Mouse (Mus musculus): ENCODE measurements around the gene Slc25a44. TPM values are rescaled to one million over a fixed set of nuclear protein-coding genes. Genes with fewer than 3 reads are reported as not detected.
"Not testable (repeated sequence)": the region's sequence is repeated elsewhere in the genome, so short reads cannot be mapped to it uniquely, and the experiment has no call there.

The Slc25a44 gene
- polyA plus RNA-seq, 1 experiment, result 71.0 TPM

GRCm38 (mm10) chr3:88375750-88376626 is 49.0 kb downstream of the Slc25a44 start:
- not testable (repeated sequence) for H3K4me1 ChIP-seq (ENCODE audit: control insufficient read depth, insufficient read depth, insufficient read length, low read length); H3K4me3 ChIP-seq (ENCODE audit: insufficient read depth, low read depth, low read length)

GRCm38 (mm10) chr3:88372643-88373042 is 52.3 kb downstream of the Slc25a44 start, which contains the start of gene Bglap3:
Bglap3 (minus strand) TSS chr3:88372743.
- not testable (repeated sequence) for H3K4me3 ChIP-seq (ENCODE audit: insufficient read depth, low read depth, low read length); H3K27ac ChIP-seq (replicated peaks; ENCODE audit: low read depth, low read length); H3K4me1 ChIP-seq (ENCODE audit: control insufficient read depth, insufficient read depth, insufficient read length, low read length)

More at GRCm38 (mm10) chr3:88375750-88376626, 49.0 kb downstream of the Slc25a44 start:
- H3K27ac ChIP-seq (replicated peaks; ENCODE audit: low read depth, low read length), result not testable (repeated sequence)

- H3K4me3 ChIP-seq (ENCODE audit: insufficient read depth, low read depth, low read length); H3K4me1 ChIP-seq (ENCODE audit: control insufficient read depth, insufficient read depth, insufficient read length, low read length); H3K27ac ChIP-seq (replicated peaks; ENCODE audit: low read depth, low read length): not testable (repeated sequence)
These were observed 56.4 kb downstream of the Slc25a44 start for GRCm38 (mm10) chr3:88368511-88368910.

- not testable (repeated sequence) for H3K4me3 ChIP-seq (ENCODE audit: insufficient read depth, low read depth, low read length); H3K4me1 ChIP-seq (ENCODE audit: control insufficient read depth, insufficient read depth, insufficient read length, low read length); H3K27ac ChIP-seq (replicated peaks; ENCODE audit: low read depth, low read length)
These were observed 57.4 kb downstream of the Slc25a44 start for GRCm38 (mm10) chr3:88367517-88367916.

GRCm38 (mm10) chr3:88366830-88367428 is 58.0 kb downstream of the Slc25a44 start:
- not testable (repeated sequence) for H3K4me1 ChIP-seq (ENCODE audit: control insufficient read depth, insufficient read depth, insufficient read length, low read length); H3K27ac ChIP-seq (replicated peaks; ENCODE audit: low read depth, low read length); H3K4me3 ChIP-seq (ENCODE audit: insufficient read depth, low read depth, low read length)

GRCm38 (mm10) chr3:88365705-88366361 is 59.1 kb downstream of the Slc25a44 start:
- H3K4me3 ChIP-seq (ENCODE audit: insufficient read depth, low read depth, low read length), result no peak overlapping the region
- no peak overlapping the region for H3K27ac ChIP-seq (replicated peaks; ENCODE audit: low read depth, low read length)
- peaks cover 2% of the 10 kb centered on the region; the same call in 1 of the 2 replicates for H3K4me1 ChIP-seq (ENCODE audit: control insufficient read depth, insufficient read depth, insufficient read length, low read length)

GRCm38 (mm10) chr3:88364337-88364736 is 60.6 kb downstream of the Slc25a44 start, which contains the start of gene Paqr6:
Paqr6 (plus strand) TSS chr3:88364584.
- H3K27ac ChIP-seq (replicated peaks; ENCODE audit: low read depth, low read length), result no peak within 1 kb of the TSS
- peaks cover 2% of the 10 kb centered on the region; the same call in 1 of the 2 replicates for H3K4me1 ChIP-seq (ENCODE audit: control insufficient read depth, insufficient read depth, insufficient read length, low read length)
- H3K4me3 ChIP-seq (ENCODE audit: insufficient read depth, low read depth, low read length), result no peak within 1 kb of the TSS; the same call in 1 of the 2 replicates

- Histone ChIP-seq H3K27ac (replicated peaks; ENCODE audit: low read depth, low read length) (no peak overlapping the region), H3K4me1 (ENCODE audit: control insufficient read depth, insufficient read depth, insufficient read length, low read length) (peaks cover 2% of the 10 kb centered on the region; the same call in 1 of the 2 replicates), H3K4me3 (ENCODE audit: insufficient read depth, low read depth, low read length) (no peak overlapping the region)
These were observed 61.2 kb downstream of the Slc25a44 start for GRCm38 (mm10) chr3:88363700-88364099.

GRCm38 (mm10) chr3:88361612-88362313 is 63.2 kb downstream of the Slc25a44 start:
- Histone ChIP-seq H3K27ac (replicated peaks; ENCODE audit: low read depth, low read length) (0 out of 2 replicates have a peak overlapping the region, but pooled peaks have one; percentile 15), H3K4me1 (ENCODE audit: control insufficient read depth, insufficient read depth, insufficient read length, low read length) (peaks cover 2% of the 10 kb centered on the region; the same call in 1 of the 2 replicates), H3K4me3 (ENCODE audit: insufficient read depth, low read depth, low read length) (no peak overlapping the region)

GRCm38 (mm10) chr3:88361096-88361495 is 63.8 kb downstream of the Slc25a44 start:
- Histone ChIP-seq H3K4me3 (ENCODE audit: insufficient read depth, low read depth, low read length) (no peak overlapping the region), H3K4me1 (ENCODE audit: control insufficient read depth, insufficient read depth, insufficient read length, low read length) (peaks cover 5% of the 10 kb centered on the region; the same call in 1 of the 2 replicates), H3K27ac (replicated peaks; ENCODE audit: low read depth, low read length) (no peak overlapping the region)

Other genes with a start within 250 kb of the Slc25a44 start
- not detected in 2 replicates for gene Rhbg, start 170.4 kb downstream of the Slc25a44 start, polyA plus RNA-seq (2012; ENCODE audit: insufficient read depth, insufficient read length, missing spikeins)
- gene Gm38392, start 137.9 kb downstream of the Slc25a44 start, polyA plus RNA-seq (2012; ENCODE audit: insufficient read depth, insufficient read length, missing spikeins), result not detected in 2 replicates
- 12.9 and 20.4 TPM in 2 replicates for gene Tsacc, start 128.1 kb downstream of the Slc25a44 start, polyA plus RNA-seq (2012; ENCODE audit: insufficient read depth, insufficient read length, missing spikeins)
- 120 and 173 TPM in 2 replicates for gene Cct3, start 128.0 kb downstream of the Slc25a44 start, polyA plus RNA-seq (2012; ENCODE audit: insufficient read depth, insufficient read length, missing spikeins)
- gene Glmp, start 100.1 kb downstream of the Slc25a44 start, polyA plus RNA-seq (2012; ENCODE audit: insufficient read depth, insufficient read length, missing spikeins), result 96.8 and 101 TPM in 2 replicates
- 89.9 and 111 TPM in 2 replicates for gene Tmem79, start 89.0 kb downstream of the Slc25a44 start, polyA plus RNA-seq (2012; ENCODE audit: insufficient read depth, insufficient read length, missing spikeins)
- gene Smg5, start 88.9 kb downstream of the Slc25a44 start, polyA plus RNA-seq (2012; ENCODE audit: insufficient read depth, insufficient read length, missing spikeins), result 14.2 and 24.1 TPM in 2 replicates
- gene Paqr6, start 60.6 kb downstream of the Slc25a44 start, polyA plus RNA-seq (2012; ENCODE audit: insufficient read depth, insufficient read length, missing spikeins), result 2.1 TPM in 2 replicates
- gene Bglap3, start 52.4 kb downstream of the Slc25a44 start, polyA plus RNA-seq (2012; ENCODE audit: insufficient read depth, insufficient read length, missing spikeins), result not detected in 2 replicates
- not detected in 2 replicates for gene Bglap2, start 46.4 kb downstream of the Slc25a44 start, polyA plus RNA-seq (2012; ENCODE audit: insufficient read depth, insufficient read length, missing spikeins)
- gene Bglap, start 40.7 kb downstream of the Slc25a44 start, polyA plus RNA-seq (2012; ENCODE audit: insufficient read depth, insufficient read length, missing spikeins), result not detected in 2 replicates
- 25.1 and 30.8 TPM in 2 replicates for gene Pmf1, start 14.8 kb downstream of the Slc25a44 start, polyA plus RNA-seq (2012; ENCODE audit: insufficient read depth, insufficient read length, missing spikeins)
- gene Sema4a, start 36.0 kb upstream of the Slc25a44 start, polyA plus RNA-seq (2012; ENCODE audit: insufficient read depth, insufficient read length, missing spikeins), result 25.7 and 30.2 TPM in 2 replicates
- gene Lmna, start 84.8 kb upstream of the Slc25a44 start, polyA plus RNA-seq (2012; ENCODE audit: insufficient read depth, insufficient read length, missing spikeins), result 33.8 and 35.7 TPM in 2 replicates
- gene Mex3a, start 107.3 kb upstream of the Slc25a44 start, polyA plus RNA-seq (2012; ENCODE audit: insufficient read depth, insufficient read length, missing spikeins), result 0.16 and 0.21 TPM in 2 replicates
- gene Rab25, start 123.2 kb upstream of the Slc25a44 start, polyA plus RNA-seq (2012; ENCODE audit: insufficient read depth, insufficient read length, missing spikeins), result not detected in 2 replicates
- gene Lamtor2, start 127.9 kb upstream of the Slc25a44 start, polyA plus RNA-seq (2012; ENCODE audit: insufficient read depth, insufficient read length, missing spikeins), result 209 and 224 TPM in 2 replicates
- 36.6 and 42.2 TPM in 2 replicates for gene Ubqln4, start 128.6 kb upstream of the Slc25a44 start, polyA plus RNA-seq (2012; ENCODE audit: insufficient read depth, insufficient read length, missing spikeins)
- gene Ssr2, start 150.7 kb upstream of the Slc25a44 start, polyA plus RNA-seq (2012; ENCODE audit: insufficient read depth, insufficient read length, missing spikeins), result 84.2 and 89.0 TPM in 2 replicates
- gene Arhgef2, start 180.8 kb upstream of the Slc25a44 start, polyA plus RNA-seq (2012; ENCODE audit: insufficient read depth, insufficient read length, missing spikeins), result 13.7 and 23.6 TPM in 2 replicates
- not detected in 2 replicates for gene Rxfp4, start 228.0 kb upstream of the Slc25a44 start, polyA plus RNA-seq (2012; ENCODE audit: insufficient read depth, insufficient read length, missing spikeins)

All from brown adipose tissue, adult 24 weeks (tissue).